31 mouse cellular contexts compared by ENCODE assay signal in the genomic region with DNA sequence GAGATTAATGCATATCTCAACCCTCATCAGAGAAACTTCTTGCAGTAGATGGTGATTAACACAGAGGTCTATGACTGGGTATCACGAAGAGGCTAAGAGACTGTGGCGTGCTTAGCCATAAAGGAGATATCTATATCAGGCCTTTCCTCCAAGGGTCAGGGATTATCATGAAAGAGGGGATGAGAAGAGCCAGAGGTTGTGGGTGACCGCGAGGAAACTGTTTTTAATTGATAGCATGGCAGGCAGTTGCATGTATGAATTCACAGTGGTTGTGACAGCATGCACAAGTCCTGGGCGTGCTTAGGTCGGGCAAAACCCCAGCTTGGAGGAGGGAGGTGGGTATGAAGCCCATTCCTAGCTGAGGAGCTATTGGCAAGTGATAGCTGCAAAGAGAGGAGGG. TPM values are rescaled to one million over a fixed set of nuclear protein-coding genes. Genes with fewer than 3 reads are reported as not detected.
DNase-seq lines count a peak whose midpoint lies in the region; ATAC-seq and TF ChIP-seq lines count a peak whose summit lies in the region.
"Had no signal": no experiment of that assay in that cellular context is flagged by ENCODE, and none has a peak within 500 bp of the region (broad histone marks: within the 10 kb centered on the region; RNA-seq: fewer than 3 reads in every experiment).

No protein-coding gene starts in this region.

- ATAC-seq in megakaryocyte, adult 5-6 weeks (ENCODE audit: poor library complexity, severe bottlenecking), result no peak
- peak; percentile 83 for ATAC-seq in liver, embryonic 11.5 days (replicated peaks; ENCODE audit: low FRiP score)
- ATAC-seq in liver, embryonic 16.5 days (ENCODE audit: low read depth), result peak; percentile 64
- ATAC-seq in stomach, postnatal 0 days (ENCODE audit: low FRiP score, low TSS enrichment), result no peak
- ATAC-seq: forebrain, embryonic 14.5 days; Patski had no signal

- no peak for TF ChIP-seq POLR2A in myocyte (IDR thresholded peaks at IDR 0.05; ENCODE audit: insufficient read length, low read depth)
- TF ChIP-seq POLR2A in cerebellum, adult 2 months (IDR thresholded peaks at IDR 0.05; ENCODE audit: borderline replicate concordance, insufficient read depth, low read length), result no peak

- H3K27ac ChIP-seq in liver, embryonic 11.5 days (ENCODE audit: low read depth, low read length), result peak overlapping the region; percentile 56; the same call in 1 of the 2 replicates
- no peak overlapping the region for H3K27ac ChIP-seq in liver, embryonic 16.5 days (ENCODE audit: low read length)
- H3K27ac ChIP-seq in cerebellum, adult 2 months (ENCODE audit: insufficient read depth, low read length), result no peak overlapping the region
- H3K27ac ChIP-seq in stomach, postnatal 0 days (replicated peaks), result no peak overlapping the region
- H3K27ac ChIP-seq: embryonic facial prominence, embryonic 10.5 days; embryonic facial prominence, embryonic 15.5 days; hindbrain, embryonic 10.5 days; hindbrain, embryonic 15.5 days; kidney, embryonic 15.5 days; layer of hippocampus, adult 2 months; left cerebral cortex, adult 2 months; limb, embryonic 13.5 days; neural tube, embryonic 13.5 days had no signal

- peaks cover 7% of the 10 kb centered on the region for H3K36me3 ChIP-seq in megakaryocyte, embryonic 14.5 days (replicated peaks; ENCODE audit: low read length)
- H3K36me3 ChIP-seq in liver, embryonic 11.5 days (ENCODE audit: control insufficient read depth, insufficient read depth, low read length), result no peaks in the 10 kb centered on the region
- no peaks in the 10 kb centered on the region for H3K36me3 ChIP-seq in liver, embryonic 16.5 days (ENCODE audit: control insufficient read depth, insufficient read depth)
- no peaks in the 10 kb centered on the region for H3K36me3 ChIP-seq in myocyte (ENCODE audit: control insufficient read depth, insufficient read depth)
- no peaks in the 10 kb centered on the region for H3K36me3 ChIP-seq in stomach, postnatal 0 days (ENCODE audit: control insufficient read depth, insufficient read depth, low read length)
- H3K36me3 ChIP-seq: embryonic facial prominence, embryonic 10.5 days; embryonic facial prominence, embryonic 15.5 days; heart, embryonic 12.5 days; hindbrain, embryonic 10.5 days; hindbrain, embryonic 15.5 days; kidney, embryonic 15.5 days; limb, embryonic 13.5 days; neural tube, embryonic 13.5 days had no signal

- WGBS in liver, embryonic 11.5 days, result 37% methylated on average over 6 of the region's 6 CpGs
- 23% methylated on average over 6 of the region's 6 CpGs for WGBS in liver, embryonic 16.5 days (ENCODE audit: insufficient replicate concordance)
- 91% methylated on average over 6 of the region's 6 CpGs for WGBS in cerebellum, adult 2 months
- 85% methylated on average over 6 of the region's 6 CpGs for WGBS in stomach, postnatal 0 days

- no peaks in the 10 kb centered on the region for H3K27me3 ChIP-seq in megakaryocyte, embryonic 14.5 days (replicated peaks)
- no peaks in the 10 kb centered on the region for H3K27me3 ChIP-seq in liver, embryonic 11.5 days (replicated peaks; ENCODE audit: control insufficient read depth, insufficient read depth, low read length)
- H3K27me3 ChIP-seq in liver, embryonic 16.5 days (ENCODE audit: control insufficient read depth, insufficient read depth, low read depth, low read length), result no peaks in the 10 kb centered on the region
- H3K27me3 ChIP-seq in myocyte (ENCODE audit: control insufficient read depth, insufficient read depth, insufficient read length), result no peaks in the 10 kb centered on the region
- no peaks in the 10 kb centered on the region for H3K27me3 ChIP-seq in cerebellum, adult 2 months (ENCODE audit: control insufficient read depth, insufficient read depth, low read length)
- H3K27me3 ChIP-seq in stomach, postnatal 0 days (ENCODE audit: control insufficient read depth, insufficient read depth, low read length), result no peaks in the 10 kb centered on the region
- H3K27me3 ChIP-seq: embryonic facial prominence, embryonic 15.5 days; heart, embryonic 12.5 days; hindbrain, embryonic 15.5 days; kidney, embryonic 15.5 days; limb, embryonic 13.5 days; Patski had no signal

- no peak overlapping the region for H3ac ChIP-seq in myocyte (ENCODE audit: control insufficient read depth, insufficient read length)

- no peak overlapping the region for H3K9ac ChIP-seq in liver, embryonic 11.5 days (ENCODE audit: low read depth, low read length)
- no peak overlapping the region for H3K9ac ChIP-seq in liver, embryonic 16.5 days (ENCODE audit: low read depth, low read length)
- H3K9ac ChIP-seq in stomach, postnatal 0 days (ENCODE audit: low read length), result no peak overlapping the region
- H3K9ac ChIP-seq: embryonic facial prominence, embryonic 15.5 days; heart, embryonic 12.5 days; hindbrain, embryonic 15.5 days; kidney, embryonic 15.5 days; limb, embryonic 13.5 days; neural tube, embryonic 13.5 days had no signal

- no peaks in the 10 kb centered on the region for H3K79me2 ChIP-seq in myocyte (ENCODE audit: control insufficient read depth, insufficient read depth)

- peak overlapping the region; percentile 83 for H3K4me3 ChIP-seq in megakaryocyte, embryonic 14.5 days (replicated peaks)
- H3K4me3 ChIP-seq in liver, embryonic 11.5 days (ENCODE audit: low read depth, low read length), result no peak overlapping the region
- H3K4me3 ChIP-seq in liver, embryonic 16.5 days (ENCODE audit: low read depth, low read length), result no peak overlapping the region
- no peak overlapping the region for H3K4me3 ChIP-seq in myocyte
- no peak overlapping the region for H3K4me3 ChIP-seq in cerebellum, adult 2 months (replicated peaks; ENCODE audit: insufficient read depth, low read depth, low read length)
- no peak overlapping the region for H3K4me3 ChIP-seq in stomach, postnatal 0 days (ENCODE audit: low read depth, low read length)
- H3K4me3 ChIP-seq: embryonic facial prominence, embryonic 10.5 days; embryonic facial prominence, embryonic 15.5 days; heart, embryonic 12.5 days; hindbrain, embryonic 10.5 days; hindbrain, embryonic 15.5 days; kidney, embryonic 15.5 days; layer of hippocampus, adult 2 months; left cerebral cortex, adult 2 months; limb, embryonic 13.5 days; neural tube, embryonic 13.5 days had no signal

- no peaks in the 10 kb centered on the region for H3K9me3 ChIP-seq in megakaryocyte, embryonic 14.5 days
- H3K9me3 ChIP-seq in liver, embryonic 11.5 days (ENCODE audit: control insufficient read depth, low read length), result no peaks in the 10 kb centered on the region
- no peaks in the 10 kb centered on the region for H3K9me3 ChIP-seq in liver, embryonic 16.5 days (replicated peaks; ENCODE audit: control insufficient read depth, low read length)
- no peaks in the 10 kb centered on the region for H3K9me3 ChIP-seq in stomach, postnatal 0 days (ENCODE audit: control insufficient read depth, low read length)
- H3K9me3 ChIP-seq: embryonic facial prominence, embryonic 10.5 days; embryonic facial prominence, embryonic 15.5 days; heart, embryonic 12.5 days; hindbrain, embryonic 10.5 days; hindbrain, embryonic 15.5 days; kidney, embryonic 15.5 days; limb, embryonic 13.5 days; neural tube, embryonic 13.5 days had no signal

- DNase-seq in liver, embryonic 11.5 days (ENCODE audit: low spot score), result no peak
- no peak for DNase-seq in cerebellum, adult 2 months
- DNase-seq in left cerebral cortex, adult 8-10 months (ENCODE audit: low spot score in 2 of 2), result no peak
- DNase-seq in stomach, postnatal 0 days (ENCODE audit: low spot score), result no peak
- DNase-seq: cerebellum, adult 11-12 months; cerebellum, postnatal 14 days; gastrocnemius, postnatal 36 days; heart, adult 18-20 months; heart, postnatal 10 days; kidney, adult 18-20 months; kidney, postnatal 25 days; lung, adult 2 months; lung, postnatal 10 days; midbrain, embryonic 14.5 days; thymus, postnatal 4 days had no signal

- H3K4me1 ChIP-seq in megakaryocyte, embryonic 14.5 days, result peaks cover 89% of the 10 kb centered on the region
- peaks cover 19% of the 10 kb centered on the region for H3K4me1 ChIP-seq in liver, embryonic 11.5 days (replicated peaks; ENCODE audit: control insufficient read depth, insufficient read depth, low read length)
- peaks cover 16% of the 10 kb centered on the region for H3K4me1 ChIP-seq in liver, embryonic 16.5 days (ENCODE audit: control insufficient read depth, low read depth, low read length)
- H3K4me1 ChIP-seq in cerebellum, adult 2 months (ENCODE audit: control insufficient read depth, insufficient read depth, low read length), result peaks cover 2% of the 10 kb centered on the region; the same call in 1 of the 2 replicates
- no peaks in the 10 kb centered on the region for H3K4me1 ChIP-seq in stomach, postnatal 0 days (replicated peaks; ENCODE audit: control insufficient read depth, insufficient read depth)
- H3K4me1 ChIP-seq: hindbrain, embryonic 10.5 days; hindbrain, embryonic 15.5 days; neural tube, embryonic 13.5 days had no signal

- no peak overlapping the region; the same call in 1 of the 2 replicates for H3K4me2 ChIP-seq in liver, embryonic 11.5 days
- no peak overlapping the region for H3K4me2 ChIP-seq in liver, embryonic 16.5 days (ENCODE audit: low read depth, low read length)
- peak overlapping the region; percentile 82 for H3K4me2 ChIP-seq in myocyte (ENCODE audit: low read depth)
- H3K4me2 ChIP-seq in stomach, postnatal 0 days (replicated peaks; ENCODE audit: low read depth), result no peak overlapping the region
- H3K4me2 ChIP-seq: embryonic facial prominence, embryonic 15.5 days; heart, embryonic 12.5 days; hindbrain, embryonic 15.5 days; kidney, embryonic 15.5 days; limb, embryonic 13.5 days; neural tube, embryonic 13.5 days had no signal

- no peak for TF ChIP-seq EP300 in stomach, postnatal 0 days (optimal IDR thresholded peaks at IDR 0.05)

- no peak for TF ChIP-seq CTCF in cerebellum, adult 2 months (IDR thresholded peaks at IDR 0.05; ENCODE audit: borderline replicate concordance, insufficient read depth, low read depth, low read length)
- TF ChIP-seq CTCF in stomach, postnatal 0 days (IDR thresholded peaks at IDR 0.05; ENCODE audit: low read depth), result no peak

RNA-seq across cellular contexts. Expression of gene Vwf, which starts 5.3 kb away (rescaled TPM):
- polyA plus RNA-seq in megakaryocyte, embryonic 14.5 days (2012; ENCODE audit: insufficient read depth, low replicate concordance), result 331 and 373 TPM in 2 replicates
- 0.18 and 1.6 TPM in 2 replicates for total RNA-seq in megakaryocyte, adult 5-6 weeks (2015)
- 0.26 and 0.49 TPM in 2 replicates for total RNA-seq in megakaryocyte, adult 5-6 weeks (2017)
- polyA plus RNA-seq in liver, embryonic 11.5 days (2014; fragmentation: Nextera tagmentation; extraction: Ambion mirVana), result 25.3 and 32.4 TPM in 2 replicates
- 10.4 and 11.9 TPM in 2 replicates for polyA plus RNA-seq in liver, embryonic 16.5 days (2015; fragmentation: Nextera tagmentation; extraction: Ambion mirVana)
- polyA plus RNA-seq in myocyte (2012; fragmentation: generic; extraction: Trizol), result 1.2 TPM
- polyA plus RNA-seq in cerebellum, adult 2 months (2012; rRNA removed), result 15.0 and 20.2 TPM in 2 replicates
- total RNA-seq in left cerebral cortex, adult 8-10 months (2022), result 10 to 100 TPM; 16.7 to 22.3 (median 18.8) TPM
- 7.8 and 9.5 TPM in 2 replicates for polyA plus RNA-seq in stomach, postnatal 0 days (2015; fragmentation: Nextera tagmentation; extraction: Ambion mirVana)

RNA-seq across cellular contexts. Expression of gene Cd9, which starts 46.7 kb away (rescaled TPM):
- polyA plus RNA-seq in megakaryocyte, embryonic 14.5 days (2012; ENCODE audit: insufficient read depth, low replicate concordance), result 24.2 and 52.6 TPM in 2 replicates
- total RNA-seq in megakaryocyte, adult 5-6 weeks (2015), result 100 and 106 TPM in 2 replicates
- total RNA-seq in megakaryocyte, adult 5-6 weeks (2017), result 65.5 and 74.0 TPM in 2 replicates
- 111 and 113 TPM in 2 replicates for polyA plus RNA-seq in liver, embryonic 11.5 days (2014; fragmentation: Nextera tagmentation; extraction: Ambion mirVana)
- polyA plus RNA-seq in liver, embryonic 16.5 days (2015; fragmentation: Nextera tagmentation; extraction: Ambion mirVana), result 165 and 168 TPM in 2 replicates
- polyA plus RNA-seq in myocyte (2012; fragmentation: generic; extraction: Trizol), result 216 TPM
- 91.2 and 96.9 TPM in 2 replicates for polyA plus RNA-seq in cerebellum, adult 2 months (2012; rRNA removed)
- total RNA-seq in left cerebral cortex, adult 8-10 months (2022), result 100 to 1,000 TPM in 2 of 4 experiments, 10 to 100 TPM in 2; 53.2 to 129 (median 82.7) TPM
- polyA plus RNA-seq in stomach, postnatal 0 days (2015; fragmentation: Nextera tagmentation; extraction: Ambion mirVana), result 487 and 500 TPM in 2 replicates

Comparison
In these comparisons a context has a peak if more than half of its experiments do, and no peak if none do; other contexts are left out.
1. ATAC-seq: peak in liver, embryonic 11.5 days (single experiment) and liver, embryonic 16.5 days (single experiment); none in megakaryocyte, adult 5-6 weeks (single experiment) and stomach, postnatal 0 days (single experiment).